Mouse (Mus musculus) bone marrow, adult 2 months (tissue): ENCODE measurements at regions not wholly inside any gene's neighbourhood (a gene's known extent, or its start where the extent isn't known, plus 50 kb on each side); places are given as distances from the start of the nearest gene placed in this dataset.

ENCODE experiments used
- CTCF ChIP-seq: fragments of 200-500 bp; IDR thresholded peaks from 2 replicates; pipeline ENCODE4 v1.5.1; 2011; ENCODE audit warnings: low read length, control low read depth; ENCODE audit not compliant: control insufficient read depth, insufficient read depth
- POLR2A ChIP-seq: fragments of 200-500 bp; IDR thresholded peaks from 2 replicates; pipeline ENCODE4 v1.6.1; 2011; ENCODE audit warnings: low read depth, mild to moderate bottlenecking, control low read depth, low read length, borderline replicate concordance; ENCODE audit not compliant: control insufficient read depth

DNA sequence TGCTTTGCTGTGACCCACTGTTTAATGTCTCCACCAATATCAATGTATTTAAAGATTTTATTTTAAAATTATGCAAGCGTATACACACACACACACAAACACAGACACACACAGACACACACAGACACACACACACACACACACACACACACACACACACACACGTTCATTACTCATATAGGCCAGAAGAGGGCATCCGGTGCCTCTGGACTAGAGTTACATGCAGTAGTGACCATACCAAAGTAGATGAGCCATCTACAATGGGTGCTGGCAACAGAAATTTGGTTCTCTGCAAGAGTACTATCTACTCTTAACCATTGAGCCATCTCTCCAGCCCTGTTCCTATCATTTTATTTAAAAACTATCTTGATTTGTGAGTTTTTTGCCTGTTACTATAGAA is 130.2 kb upstream of the Fstl4 start:
- TF ChIP-seq POLR2A = no peak
- TF ChIP-seq CTCF = no peak
